Mouse (Mus musculus) ovary, postnatal 36 days (tissue): Measurements from ENCODE around the gene Prss42.
"Not testable (repeated sequence)": the region's sequence is repeated elsewhere in the genome, so short reads cannot be mapped to it uniquely, and the experiment has no call there.

ENCODE experiments used
- DNase-seq: peaks from one replicate; pipeline ENCODE4 v3.0.0; 2022; ENCODE audit warnings: low spot score, mixed read lengths

Gene Prss42

GRCm38 (mm10) chr9:110790462-110790861 is 7.5 kb upstream of the Prss42 start:
- no peak for DNase-seq

- DNase-seq: no peak
These were observed 953 bp upstream of the Prss42 start for GRCm38 (mm10) chr9:110797013-110797412.

GRCm38 (mm10) chr9:110800834-110801479 is 3.0 kb downstream of the Prss42 start:
- no peak for DNase-seq

- DNase-seq: no peak
These were observed 5.3 kb downstream of the Prss42 start for GRCm38 (mm10) chr9:110803294-110803693.

GRCm38 (mm10) chr9:110810051-110810450 is 12.1 kb downstream of the Prss42 start:
- no peak for DNase-seq

- DNase-seq: no peak
These were observed 15.8 kb downstream of the Prss42 start, which contains the start of gene Prss44 for GRCm38 (mm10) chr9:110813789-110814188. Prss44 (plus strand) TSS chr9:110813994.

GRCm38 (mm10) chr9:110820546-110820945 is 22.6 kb downstream of the Prss42 start:
- not testable (repeated sequence) for DNase-seq

GRCm38 (mm10) chr9:110821436-110821835 is 23.5 kb downstream of the Prss42 start:
- no peak for DNase-seq

GRCm38 (mm10) chr9:110825426-110825825 is 27.5 kb downstream of the Prss42 start:
- no peak for DNase-seq

- DNase-seq: no peak
These were observed 27.9 kb downstream of the Prss42 start for GRCm38 (mm10) chr9:110825832-110826231.

- no peak for DNase-seq
These were observed 28.4 kb downstream of the Prss42 start, which contains the start of gene Prss43 for GRCm38 (mm10) chr9:110826390-110826789. Prss43 (plus strand) TSS chr9:110826690.

- DNase-seq: no peak
These were observed 35.1 kb downstream of the Prss42 start for GRCm38 (mm10) chr9:110833021-110833420.

- no peak for DNase-seq
These were observed 36.4 kb downstream of the Prss42 start, which contains the start of gene Prss45 for GRCm38 (mm10) chr9:110834411-110834810. Prss45 (plus strand) TSS chr9:110834588.

- DNase-seq: no peak
These were observed 37.0 kb downstream of the Prss42 start for GRCm38 (mm10) chr9:110834961-110835360.

GRCm38 (mm10) chr9:110836112-110836511 is 38.1 kb downstream of the Prss42 start:
- no peak for DNase-seq

- no peak for DNase-seq
These were observed 42.9 kb downstream of the Prss42 start for GRCm38 (mm10) chr9:110840905-110841304.

- no peak for DNase-seq
These were observed 43.5 kb downstream of the Prss42 start for GRCm38 (mm10) chr9:110841438-110841837.

GRCm38 (mm10) chr9:110844206-110844605 is 46.2 kb downstream of the Prss42 start, which contains the start of gene Prss46:
Prss46 (plus strand) TSS chr9:110844506.
- no peak for DNase-seq

GRCm38 (mm10) chr9:110849162-110849561 is 51.2 kb downstream of the Prss42 start:
- no peak for DNase-seq
